Mouse (Mus musculus) limb, embryonic 15.5 days (tissue): Measurements from ENCODE around the gene Rtn4r. TPM values are rescaled to one million over a fixed set of nuclear protein-coding genes. Genes with fewer than 3 reads are reported as not detected.

Experiments
- ATAC-seq: fragments of 200-750 bp; cut with Nextera tagmentation; 2 replicates; pipeline ENCODE4 v1.8.0; 2017; ENCODE audit warnings: low read depth, moderate TSS enrichment; ENCODE audit not compliant: insufficient number of reproducible peaks, low FRiP score, low TSS enrichment
- H3K27ac ChIP-seq: fragments of 300-500 bp; sonication (generic); 2 replicates; pipeline ENCODE4 v1.5.1; 2015; ENCODE audit warnings: moderate library complexity, mild to moderate bottlenecking, inconsistent platforms
- H3K27me3 ChIP-seq: fragments of 300-500 bp; sonication (generic); 2 replicates; pipeline ENCODE4 v1.6.1; 2015; ENCODE audit warnings: inconsistent platforms
- H3K36me3 ChIP-seq: fragments of 300-500 bp; sonication (generic); 2 replicates; pipeline ENCODE4 v1.6.1; 2015; ENCODE audit warnings: inconsistent platforms
- H3K4me1 ChIP-seq: fragments of 300-500 bp; sonication (generic); 2 replicates; pipeline ENCODE4 v1.6.1; 2015; ENCODE audit warnings: inconsistent platforms
- H3K4me2 ChIP-seq: fragments of 300-500 bp; sonication (generic); 2 replicates; pipeline ENCODE4 v1.6.1; 2015; ENCODE audit warnings: mild to moderate bottlenecking, inconsistent platforms
- H3K4me3 ChIP-seq: fragments of 300-500 bp; sonication (generic); 2 replicates; pipeline ENCODE4 v1.5.1; 2015; ENCODE audit warnings: mild to moderate bottlenecking, inconsistent platforms
- H3K9ac ChIP-seq: fragments of 300-500 bp; sonication (generic); 2 replicates; pipeline ENCODE4 v1.6.1; 2015; ENCODE audit warnings: inconsistent platforms
- H3K9me3 ChIP-seq: fragments of 300-500 bp; sonication (generic); 2 replicates; pipeline ENCODE4 v1.6.1; 2016; ENCODE audit warnings: inconsistent platforms
- WGBS: fragments of 180-500 bp; shearing (Covaris S2); methylation state at CpG from one replicate; pipeline ENCODE4 v1.1.7; 2015; 5-methylcytosine and 5-hydroxymethylcytosine counted together
- polyA plus RNA-seq: library from polyadenylated mRNA; unstranded; fragments of >200 nt; fragmentation: Nextera tagmentation; extraction: Ambion mirVana; gene quantifications from 2 replicates; pipeline ENCODE4 v1.2.1, GENCODE M21; 2015

Gene Rtn4r
- polyA plus RNA-seq, 1 experiment from 2014 or later, result 7.9 TPM

GRCm38 (mm10) chr16:18126211-18126610 lies 1.2 kb upstream of the Rtn4r start:
- peaks cover 36% of the 10 kb centered on the region for H3K27me3 ChIP-seq
- no peak overlapping the region for H3K4me3 ChIP-seq
- no peak overlapping the region for H3K27ac ChIP-seq
- ATAC-seq, result no peak
- H3K36me3 ChIP-seq, result no peaks in the 10 kb centered on the region
- no peaks in the 10 kb centered on the region for H3K9me3 ChIP-seq
- no peak overlapping the region for H3K4me2 ChIP-seq
- H3K4me1 ChIP-seq, result peaks cover 40% of the 10 kb centered on the region
- 73% methylated on average over 3 of the region's 3 CpGs for WGBS
- H3K9ac ChIP-seq, result no peak overlapping the region

GRCm38 (mm10) chr16:18127871-18128563 lies 575 bp downstream of the Rtn4r start:
- Histone ChIP-seq H3K4me2 (peak overlapping the region; percentile 98), H3K27me3 (peaks cover 36% of the 10 kb centered on the region), H3K4me3 (peak overlapping the region; percentile 69), H3K27ac (no peak overlapping the region), H3K4me1 (peaks cover 41% of the 10 kb centered on the region), H3K9me3 (no peaks in the 10 kb centered on the region), H3K9ac (peak overlapping the region; percentile 52), H3K36me3 (no peaks in the 10 kb centered on the region)
- WGBS, result 2% methylated on average over 51 of the region's 52 CpGs
- peak; percentile 4; the same call in 1 of the 2 replicates for ATAC-seq

DNA sequence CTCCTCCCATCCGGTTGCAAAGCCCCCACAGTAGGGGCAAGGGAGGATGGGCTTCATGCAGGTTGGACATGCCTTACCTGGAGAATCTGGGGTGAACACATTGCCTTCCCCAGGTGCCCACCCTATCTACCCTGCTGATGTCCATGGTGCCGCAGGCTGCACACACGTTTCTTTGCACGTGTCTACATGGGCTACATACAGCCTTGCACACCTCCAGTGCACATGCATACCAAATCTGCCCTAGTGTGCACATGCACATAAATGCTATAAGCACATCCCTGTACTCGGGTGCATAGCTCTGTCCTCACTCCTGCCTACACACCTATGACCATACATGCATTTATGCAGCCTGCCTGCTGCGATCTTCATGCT lies 1.1 kb downstream of the Rtn4r start:
- H3K9me3 ChIP-seq, result no peaks in the 10 kb centered on the region
- ATAC-seq, result no peak
- H3K27ac ChIP-seq, result no peak overlapping the region
- peak overlapping the region; percentile 98 for H3K4me2 ChIP-seq
- H3K4me3 ChIP-seq, result peak overlapping the region; percentile 69
- H3K36me3 ChIP-seq, result no peaks in the 10 kb centered on the region
- H3K27me3 ChIP-seq, result peaks cover 36% of the 10 kb centered on the region
- WGBS, result 63% methylated on average over 6 of the region's 6 CpGs
- no peak overlapping the region for H3K9ac ChIP-seq
- peaks cover 41% of the 10 kb centered on the region for H3K4me1 ChIP-seq

- Histone ChIP-seq H3K27ac (no peak overlapping the region), H3K36me3 (no peaks in the 10 kb centered on the region), H3K4me1 (peaks cover 41% of the 10 kb centered on the region), H3K4me2 (no peak overlapping the region), H3K9me3 (no peaks in the 10 kb centered on the region), H3K4me3 (no peak overlapping the region), H3K9ac (no peak overlapping the region), H3K27me3 (peaks cover 36% of the 10 kb centered on the region)
- no peak for ATAC-seq
- 62% methylated on average over 5 of the region's 5 CpGs for WGBS
These were observed 2.0 kb downstream of the Rtn4r start for GRCm38 (mm10) chr16:18129413-18129812.

- ATAC-seq, result no peak
- peak overlapping the region; percentile 60 for H3K27ac ChIP-seq
These were observed 2.8 kb downstream of the Rtn4r start for GRCm38 (mm10) chr16:18130288-18130687.

GRCm38 (mm10) chr16:18130705-18131104 lies 3.3 kb downstream of the Rtn4r start:
- Histone ChIP-seq H3K27me3 (peaks cover 32% of the 10 kb centered on the region), H3K4me1 (peaks cover 41% of the 10 kb centered on the region), H3K36me3 (no peaks in the 10 kb centered on the region), H3K9me3 (no peaks in the 10 kb centered on the region), H3K9ac (no peak overlapping the region), H3K4me3 (no peak overlapping the region), H3K27ac (peak overlapping the region; percentile 60), H3K4me2 (no peak overlapping the region)
- ATAC-seq, result no peak

More at GRCm38 (mm10) chr16:18130288-18130687, 2.8 kb downstream of the Rtn4r start:
- Histone ChIP-seq H3K4me1 (peaks cover 41% of the 10 kb centered on the region), H3K36me3 (no peaks in the 10 kb centered on the region), H3K9ac (no peak overlapping the region), H3K27me3 (peaks cover 34% of the 10 kb centered on the region), H3K4me2 (no peak overlapping the region), H3K9me3 (no peaks in the 10 kb centered on the region), H3K4me3 (no peak overlapping the region)
- WGBS, result 17% methylated on average over 4 of the region's 4 CpGs

DNA sequence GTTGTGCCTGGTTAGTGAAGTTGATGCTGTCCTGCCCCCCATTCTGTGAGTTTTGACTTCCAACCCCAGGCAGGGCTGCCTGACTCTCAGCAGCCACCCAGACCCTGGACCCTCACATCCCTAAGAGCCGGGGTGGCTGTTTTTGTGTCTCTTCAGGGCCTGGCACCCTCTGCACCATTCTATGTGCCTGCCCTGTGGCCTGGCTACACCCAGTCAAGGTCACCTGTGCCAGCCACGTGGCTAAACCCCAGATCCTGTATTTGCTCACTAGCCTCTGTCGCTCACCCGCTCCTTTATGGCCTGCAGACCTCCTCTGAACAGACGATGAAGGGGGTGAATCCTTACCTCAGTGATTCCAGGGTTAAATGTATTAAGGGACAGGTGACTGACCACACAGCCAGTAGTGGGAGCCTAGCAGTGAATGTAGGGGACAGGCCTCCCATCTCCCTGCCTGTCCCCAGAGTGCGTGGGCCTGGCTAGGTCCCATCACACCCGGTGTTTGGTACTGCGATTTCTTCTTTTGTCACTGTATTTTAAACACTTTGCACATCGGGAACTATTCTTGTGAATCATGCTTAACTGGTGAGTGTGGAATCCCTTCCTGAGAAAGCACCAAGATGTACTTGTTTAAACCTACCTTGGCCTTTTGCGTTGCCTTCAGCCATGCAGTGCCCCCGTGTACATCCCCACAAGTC lies 4.0 kb downstream of the Rtn4r start:
- Histone ChIP-seq H3K4me1 (peaks cover 41% of the 10 kb centered on the region), H3K9me3 (no peaks in the 10 kb centered on the region), H3K36me3 (no peaks in the 10 kb centered on the region), H3K27me3 (peaks cover 26% of the 10 kb centered on the region), H3K4me2 (no peak overlapping the region), H3K4me3 (no peak overlapping the region), H3K9ac (no peak overlapping the region), H3K27ac (0 out of 2 replicates have a peak overlapping the region, but pooled peaks have one; percentile 60)
- no peak for ATAC-seq
- WGBS, result 86% methylated on average over 11 of the region's 11 CpGs

GRCm38 (mm10) chr16:18132026-18132425 lies 4.6 kb downstream of the Rtn4r start:
- Histone ChIP-seq H3K4me1 (peaks cover 37% of the 10 kb centered on the region), H3K4me2 (no peak overlapping the region), H3K9ac (no peak overlapping the region), H3K36me3 (no peaks in the 10 kb centered on the region), H3K27ac (no peak overlapping the region), H3K4me3 (no peak overlapping the region), H3K27me3 (peaks cover 19% of the 10 kb centered on the region), H3K9me3 (no peaks in the 10 kb centered on the region)
- 90% methylated on average over 1 of the region's 1 CpGs for WGBS
- no peak for ATAC-seq

- Histone ChIP-seq H3K4me1 (peaks cover 32% of the 10 kb centered on the region), H3K9me3 (no peaks in the 10 kb centered on the region), H3K9ac (no peak overlapping the region), H3K4me3 (no peak overlapping the region), H3K4me2 (no peak overlapping the region), H3K27me3 (peaks cover 18% of the 10 kb centered on the region), H3K36me3 (no peaks in the 10 kb centered on the region), H3K27ac (no peak overlapping the region)
- WGBS, result 88% methylated on average over 3 of the region's 3 CpGs
- ATAC-seq, result no peak
These were observed 5.1 kb downstream of the Rtn4r start for GRCm38 (mm10) chr16:18132575-18132974.

- Histone ChIP-seq H3K36me3 (no peaks in the 10 kb centered on the region), H3K27me3 (peaks cover 13% of the 10 kb centered on the region), H3K4me2 (no peak overlapping the region), H3K9ac (no peak overlapping the region), H3K4me1 (peaks cover 24% of the 10 kb centered on the region), H3K9me3 (no peaks in the 10 kb centered on the region), H3K4me3 (no peak overlapping the region), H3K27ac (no peak overlapping the region)
- WGBS, result 82% methylated on average over 5 of the region's 5 CpGs
- ATAC-seq, result no peak
These were observed 5.9 kb downstream of the Rtn4r start for GRCm38 (mm10) chr16:18133133-18133920.

DNA sequence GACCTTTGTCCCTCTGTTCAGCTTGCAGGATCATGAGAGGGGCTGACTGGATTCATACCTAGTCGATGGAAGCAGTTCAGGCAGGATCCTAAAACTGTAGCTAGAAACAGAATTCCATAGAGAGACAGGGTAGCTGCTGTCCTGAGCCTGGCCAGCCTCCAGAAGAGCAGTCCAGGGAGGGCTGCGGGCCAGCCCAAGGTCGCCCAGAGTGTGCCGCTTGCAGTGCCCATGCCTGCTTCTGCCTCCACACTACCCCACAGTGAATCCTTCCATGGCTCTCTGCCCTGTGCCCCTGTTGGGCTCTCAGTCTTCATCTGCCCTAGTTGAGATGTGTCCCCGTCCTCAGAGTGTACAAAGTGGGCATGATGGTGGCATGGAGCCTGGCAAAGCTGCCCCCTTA lies 7.8 kb downstream of the Rtn4r start:
- Histone ChIP-seq H3K4me3 (no peak overlapping the region), H3K9me3 (no peaks in the 10 kb centered on the region), H3K27me3 (no peaks in the 10 kb centered on the region), H3K4me1 (peaks cover 11% of the 10 kb centered on the region), H3K36me3 (no peaks in the 10 kb centered on the region), H3K9ac (no peak overlapping the region), H3K27ac (no peak overlapping the region), H3K4me2 (no peak overlapping the region)
- ATAC-seq, result no peak
- WGBS, result 77% methylated on average over 5 of the region's 5 CpGs

DNA sequence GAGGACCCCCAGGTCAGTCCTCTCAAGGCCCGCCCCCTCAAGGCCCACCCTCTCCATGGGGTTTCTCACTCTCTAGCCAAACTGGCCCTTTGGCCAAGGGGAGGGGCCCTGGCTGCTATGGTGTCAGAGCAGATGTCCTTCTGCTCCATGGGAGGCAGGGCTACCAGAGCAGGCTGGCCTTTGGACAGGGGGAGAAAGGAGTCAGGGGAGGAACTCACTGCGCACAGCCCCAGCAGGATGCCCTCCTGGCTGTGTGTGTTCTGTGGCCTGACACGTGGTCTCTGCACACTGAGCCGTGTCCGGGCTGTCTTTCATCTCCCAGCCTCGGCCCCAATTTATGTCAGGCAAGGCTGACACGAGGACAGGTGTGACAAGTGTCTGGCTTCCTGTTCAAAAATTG lies 8.6 kb downstream of the Rtn4r start:
- no peak for ATAC-seq
- 58% methylated on average over 7 of the region's 7 CpGs for WGBS
- Histone ChIP-seq H3K4me1 (peaks cover 3% of the 10 kb centered on the region), H3K4me2 (no peak overlapping the region), H3K27me3 (no peaks in the 10 kb centered on the region), H3K9me3 (no peaks in the 10 kb centered on the region), H3K36me3 (no peaks in the 10 kb centered on the region), H3K27ac (no peak overlapping the region), H3K9ac (no peak overlapping the region), H3K4me3 (no peak overlapping the region)
